Mouse (Mus musculus) small intestine, adult 2 months (tissue): ENCODE measurements around the gene Nme7. TPM values are rescaled to one million over a fixed set of nuclear protein-coding genes. Genes with fewer than 3 reads are reported as not detected.
A peak's percentile ranks its signal among the peaks of the same experiment; 100 is the strongest.

Source experiments
- H3K27ac ChIP-seq: fragments of 200-500 bp; 2 replicates; pipeline ENCODE4 v1.5.1; 2012; ENCODE audit warnings: low read depth, low read length, control low read depth, inconsistent platforms; ENCODE audit not compliant: insufficient read depth
- H3K27me3 ChIP-seq: fragments of 200-500 bp; 2 replicates; pipeline ENCODE4 v1.6.1; 2012; ENCODE audit warnings: mild to moderate bottlenecking, moderate library complexity, low read length, inconsistent platforms; ENCODE audit not compliant: control insufficient read depth, insufficient read depth
- H3K36me3 ChIP-seq: fragments of 200-500 bp; 2 replicates; pipeline ENCODE4 v1.6.1; 2012; ENCODE audit warnings: mild to moderate bottlenecking, low read length, control low read depth, inconsistent platforms; ENCODE audit not compliant: control insufficient read depth, insufficient read depth
- H3K4me1 ChIP-seq: fragments of 200-500 bp; 2 replicates; pipeline ENCODE4 v1.6.1; 2012; ENCODE audit warnings: low read length, inconsistent platforms, mixed read lengths; ENCODE audit not compliant: control insufficient read depth, insufficient read depth, insufficient read length
- H3K4me3 ChIP-seq: fragments of 200-500 bp; 2 replicates; pipeline ENCODE4 v1.5.1; 2012; ENCODE audit warnings: low read depth, mild to moderate bottlenecking, control low read depth, inconsistent platforms, low read length, moderate library complexity
- CTCF ChIP-seq: fragments of 200-500 bp; IDR thresholded peaks from 2 replicates; pipeline ENCODE4 v1.5.1; 2012; ENCODE audit warnings: low read depth, mild to moderate bottlenecking, control low read depth, inconsistent platforms, low read length, moderate library complexity, mixed read lengths; ENCODE audit not compliant: insufficient replicate concordance, insufficient read length; ENCODE audit errors: extremely low read depth
- POLR2A ChIP-seq: fragments of 200-500 bp; IDR thresholded peaks from 2 replicates; pipeline ENCODE4 v1.6.1; 2012; ENCODE audit warnings: low read depth, mild to moderate bottlenecking, control low read depth, inconsistent platforms, low read length, moderate library complexity
- WGBS: fragments of 180-500 bp; shearing (Covaris S2); methylation state at CpG from one replicate; pipeline ENCODE4 v1.1.7; 2018; 5-methylcytosine and 5-hydroxymethylcytosine counted together
- polyA plus RNA-seq: library from polyadenylated mRNA; depleted of rRNA; stranded (reverse); fragments of >200 nt; gene quantifications from 2 replicates; pipeline ENCODE4 v1.2.3, GENCODE M21; 2012

Gene Nme7
- polyA plus RNA-seq, 1 experiment: 1.9 TPM

DNA sequence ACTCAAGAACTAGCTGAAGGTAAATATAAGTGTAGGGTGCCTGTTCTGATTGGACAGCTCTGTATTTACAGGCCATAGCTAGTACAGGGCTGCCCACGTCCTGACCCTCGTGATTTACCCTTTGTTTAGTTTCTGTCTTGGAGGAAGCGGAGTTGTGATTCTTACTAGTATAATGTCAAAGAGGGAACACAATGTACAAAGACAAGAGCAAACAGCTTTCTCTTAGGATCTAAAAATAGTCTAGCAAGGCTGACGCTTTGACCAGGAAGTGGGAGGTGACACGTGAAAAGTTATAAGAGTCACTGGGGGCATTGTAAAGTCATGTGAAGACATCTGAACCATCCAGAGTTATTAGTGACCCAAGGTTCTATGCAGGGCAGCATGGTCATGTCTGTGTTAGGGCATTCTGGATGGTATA, 101.5 kb downstream of the Nme7 start:
- peaks cover 6% of the 10 kb centered on the region for H3K4me1 ChIP-seq
- TF ChIP-seq POLR2A (no peak), CTCF (no peak)
- H3K4me3 ChIP-seq: no peak overlapping the region
- H3K36me3 ChIP-seq: no peaks in the 10 kb centered on the region
- H3K27me3 ChIP-seq: no peaks in the 10 kb centered on the region
- H3K27ac ChIP-seq: 0 out of 2 replicates have a peak overlapping the region, but pooled peaks have one; percentile 29
- WGBS: 23% methylated on average over 5 of the region's 5 CpGs

DNA sequence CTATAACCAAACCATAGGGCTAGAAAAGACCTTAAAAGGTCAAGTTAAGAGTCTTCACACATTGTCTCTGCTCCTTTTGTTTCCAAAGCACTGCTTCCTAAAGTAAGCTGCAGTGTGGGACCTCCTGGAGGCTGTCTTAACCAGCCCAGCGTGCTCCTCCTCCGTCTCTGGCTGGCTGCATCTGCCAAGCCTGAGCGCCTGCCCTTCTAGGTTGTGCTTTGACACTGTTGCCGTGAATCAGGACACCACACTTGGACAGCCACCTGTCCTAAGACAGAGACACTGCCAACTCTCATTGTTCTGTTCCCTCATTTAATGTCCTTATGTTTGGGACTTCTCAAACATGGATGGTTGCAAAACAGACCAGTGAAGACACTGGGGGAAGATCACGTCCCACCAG, 102.6 kb downstream of the Nme7 start:
- H3K36me3 ChIP-seq: no peaks in the 10 kb centered on the region
- TF ChIP-seq POLR2A (no peak), CTCF (no peak)
- H3K27me3 ChIP-seq: no peaks in the 10 kb centered on the region
- H3K4me1 ChIP-seq: peaks cover 12% of the 10 kb centered on the region
- H3K27ac ChIP-seq: no peak overlapping the region
- H3K4me3 ChIP-seq: no peak overlapping the region
- 74% methylated on average over 5 of the region's 5 CpGs for WGBS

- Histone ChIP-seq H3K27ac (no peak overlapping the region), H3K4me1 (peaks cover 18% of the 10 kb centered on the region), H3K27me3 (no peaks in the 10 kb centered on the region), H3K36me3 (no peaks in the 10 kb centered on the region), H3K4me3 (no peak overlapping the region)
- WGBS: 86% methylated on average over 2 of the region's 2 CpGs
- no peak for TF ChIP-seq POLR2A
- TF ChIP-seq CTCF: no peak
Measured at GRCm38 (mm10) chr1:164408655-164409054, 104.7 kb downstream of the Nme7 start.

- Histone ChIP-seq H3K4me1 (peaks cover 26% of the 10 kb centered on the region), H3K4me3 (no peak overlapping the region), H3K36me3 (no peaks in the 10 kb centered on the region), H3K27ac (peak overlapping the region; percentile 94), H3K27me3 (no peaks in the 10 kb centered on the region)
- WGBS: 27% methylated on average over 7 of the region's 7 CpGs
- TF ChIP-seq CTCF (no peak), POLR2A (no peak)
Measured at GRCm38 (mm10) chr1:164411306-164411705, 107.4 kb downstream of the Nme7 start.

DNA sequence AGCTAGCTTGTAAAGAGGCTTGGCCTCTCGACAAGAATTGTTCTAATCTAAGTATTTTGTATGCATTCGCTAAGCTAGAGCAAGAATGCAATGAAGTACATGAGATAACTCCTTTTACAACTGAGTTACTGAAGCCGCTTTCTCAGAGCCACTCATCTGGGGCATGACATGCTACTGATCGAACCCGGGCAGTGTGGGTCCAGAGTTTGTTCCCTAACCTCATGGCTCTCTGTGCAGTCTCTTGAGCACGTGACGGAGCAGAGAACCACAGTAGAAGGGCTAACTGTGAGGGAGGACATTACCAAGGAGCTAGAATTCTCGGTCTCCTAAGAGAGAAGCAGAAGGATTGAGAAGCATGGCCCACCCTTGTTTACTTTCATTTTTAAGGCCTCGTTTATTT, 109.0 kb downstream of the Nme7 start:
- H3K36me3 ChIP-seq: no peaks in the 10 kb centered on the region
- no peak for TF ChIP-seq CTCF
- TF ChIP-seq POLR2A: no peak
- H3K27me3 ChIP-seq: no peaks in the 10 kb centered on the region
- H3K4me1 ChIP-seq: peaks cover 28% of the 10 kb centered on the region
- no peak overlapping the region for H3K4me3 ChIP-seq
- peak overlapping the region; percentile 96; the same call in 1 of the 2 replicates for H3K27ac ChIP-seq
- WGBS: 57% methylated on average over 9 of the region's 9 CpGs

- Histone ChIP-seq H3K27me3 (no peaks in the 10 kb centered on the region), H3K4me1 (peaks cover 31% of the 10 kb centered on the region), H3K27ac (peak overlapping the region; percentile 96; the same call in 1 of the 2 replicates), H3K36me3 (no peaks in the 10 kb centered on the region), H3K4me3 (no peak overlapping the region)
- 72% methylated on average over 11 of the region's 11 CpGs for WGBS
- TF ChIP-seq POLR2A (no peak), CTCF (no peak)
Measured at GRCm38 (mm10) chr1:164413608-164414007, 109.7 kb downstream of the Nme7 start.

DNA sequence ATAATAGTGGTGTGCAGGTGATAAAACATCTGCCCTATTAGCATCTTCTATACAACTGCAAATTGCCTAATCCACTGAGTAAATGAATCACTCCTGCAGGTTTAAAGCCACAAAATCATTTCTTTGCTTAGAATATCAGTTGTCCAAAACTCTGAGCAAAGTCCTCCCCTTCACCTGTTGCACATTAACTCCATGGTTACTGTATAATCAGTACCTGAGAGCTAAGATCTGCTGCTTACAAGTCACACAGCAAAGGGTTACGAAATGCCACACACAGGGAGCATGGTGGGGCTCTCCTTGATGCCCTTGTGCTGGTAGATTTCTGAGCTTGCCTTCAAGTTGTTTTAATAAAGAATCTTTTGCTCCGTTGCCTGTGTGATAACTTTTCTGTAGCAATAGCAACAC, 111.4 kb downstream of the Nme7 start:
- no peaks in the 10 kb centered on the region for H3K36me3 ChIP-seq
- H3K27me3 ChIP-seq: no peaks in the 10 kb centered on the region
- 35% methylated on average over 2 of the region's 2 CpGs for WGBS
- peaks cover 37% of the 10 kb centered on the region for H3K4me1 ChIP-seq
- no peak overlapping the region for H3K4me3 ChIP-seq
- TF ChIP-seq POLR2A: no peak
- TF ChIP-seq CTCF: no peak
- peak overlapping the region; percentile 96 for H3K27ac ChIP-seq
